Mouse (Mus musculus): ENCODE data around the gene Vps41. TPM values are rescaled to one million over a fixed set of nuclear protein-coding genes. Genes with fewer than 3 reads are reported as not detected.

Vps41 gene
- polyA plus RNA-seq, 1 experiment: 20.0 TPM

GRCm38 (mm10) chr13:18791724-18792123 is 74.6 kb downstream of the Vps41 start:
- H3ac ChIP-seq (ENCODE audit: control insufficient read depth, insufficient read length): no peak overlapping the region
- no peaks in the 10 kb centered on the region for H3K27me3 ChIP-seq (ENCODE audit: control insufficient read depth, insufficient read depth, insufficient read length)
- H3K79me2 ChIP-seq (ENCODE audit: control insufficient read depth, insufficient read depth): no peaks in the 10 kb centered on the region
- H3K4me2 ChIP-seq (ENCODE audit: low read depth): no peak overlapping the region
- no peak overlapping the region for H3K4me3 ChIP-seq
- TF ChIP-seq USF1 (IDR thresholded peaks at IDR 0.05; ENCODE audit: low read depth) (no peak), POLR2A (IDR thresholded peaks at IDR 0.05; ENCODE audit: insufficient read length, low read depth) (no peak), TCF3 (IDR thresholded peaks at IDR 0.05; ENCODE audit: insufficient read length, low read depth) (no peak), MYOG (IDR thresholded peaks at IDR 0.05; ENCODE audit: control insufficient read depth in 1 of 3, insufficient read depth in 1 of 3, insufficient read length in 2 of 3, low read depth in 2 of 3) (no peak), E2F4 (IDR thresholded peaks at IDR 0.05; ENCODE audit: insufficient read depth) (no peak), REST (IDR thresholded peaks at IDR 0.05; ENCODE audit: insufficient read depth, insufficient read length) (no peak), SRF (IDR thresholded peaks at IDR 0.05; ENCODE audit: control insufficient read depth, insufficient read length, low read depth) (no peak), MYOD1 (IDR thresholded peaks at IDR 0.05; ENCODE audit: control insufficient read depth in 1 of 3, insufficient read length in 2 of 3, low read depth in 2 of 3) (no peak), MAX (IDR thresholded peaks at IDR 0.05; ENCODE audit: low read depth) (no peak), POLR2AphosphoS2 (IDR thresholded peaks at IDR 0.05; ENCODE audit: insufficient read length, low read depth) (no peak), TCF12 (IDR thresholded peaks at IDR 0.05; ENCODE audit: insufficient read depth, poor library complexity, severe bottlenecking) (no peak), CEBPB (IDR thresholded peaks at IDR 0.05; ENCODE audit: insufficient read depth, poor library complexity, severe bottlenecking) (no peak)
- no peaks in the 10 kb centered on the region for H3K36me3 ChIP-seq (ENCODE audit: control insufficient read depth, insufficient read depth)

GRCm38 (mm10) chr13:18794454-18794853 is 77.4 kb downstream of the Vps41 start:
- H3K27me3 ChIP-seq (ENCODE audit: control insufficient read depth, insufficient read depth, insufficient read length): no peaks in the 10 kb centered on the region
- no peaks in the 10 kb centered on the region for H3K79me2 ChIP-seq (ENCODE audit: control insufficient read depth, insufficient read depth)
- no peak overlapping the region for H3ac ChIP-seq (ENCODE audit: control insufficient read depth, insufficient read length)
- H3K4me3 ChIP-seq: no peak overlapping the region
- TF ChIP-seq MAX (IDR thresholded peaks at IDR 0.05; ENCODE audit: low read depth) (no peak), POLR2A (IDR thresholded peaks at IDR 0.05; ENCODE audit: insufficient read length, low read depth) (no peak), SRF (IDR thresholded peaks at IDR 0.05; ENCODE audit: control insufficient read depth, insufficient read length, low read depth) (no peak), CEBPB (IDR thresholded peaks at IDR 0.05; ENCODE audit: insufficient read depth, poor library complexity, severe bottlenecking) (no peak), E2F4 (IDR thresholded peaks at IDR 0.05; ENCODE audit: insufficient read depth) (no peak), MYOD1 (IDR thresholded peaks at IDR 0.05; ENCODE audit: control insufficient read depth in 1 of 3, insufficient read length in 2 of 3, low read depth in 2 of 3) (no peak), POLR2AphosphoS2 (IDR thresholded peaks at IDR 0.05; ENCODE audit: insufficient read length, low read depth) (no peak), MYOG (IDR thresholded peaks at IDR 0.05; ENCODE audit: control insufficient read depth in 1 of 3, insufficient read depth in 1 of 3, insufficient read length in 2 of 3, low read depth in 2 of 3) (no peak), TCF12 (IDR thresholded peaks at IDR 0.05; ENCODE audit: insufficient read depth, poor library complexity, severe bottlenecking) (no peak), TCF3 (IDR thresholded peaks at IDR 0.05; ENCODE audit: insufficient read length, low read depth) (no peak), USF1 (IDR thresholded peaks at IDR 0.05; ENCODE audit: low read depth) (no peak), REST (IDR thresholded peaks at IDR 0.05; ENCODE audit: insufficient read depth, insufficient read length) (no peak)
- H3K4me2 ChIP-seq (ENCODE audit: low read depth): no peak overlapping the region
- H3K36me3 ChIP-seq (ENCODE audit: control insufficient read depth, insufficient read depth): no peaks in the 10 kb centered on the region

- Histone ChIP-seq H3K4me2 (ENCODE audit: low read depth) (no peak overlapping the region), H3K36me3 (ENCODE audit: control insufficient read depth, insufficient read depth) (no peaks in the 10 kb centered on the region), H3K27me3 (ENCODE audit: control insufficient read depth, insufficient read depth, insufficient read length) (no peaks in the 10 kb centered on the region), H3K79me2 (ENCODE audit: control insufficient read depth, insufficient read depth) (no peaks in the 10 kb centered on the region), H3K4me3 (no peak overlapping the region), H3ac (ENCODE audit: control insufficient read depth, insufficient read length) (no peak overlapping the region)
- TF ChIP-seq POLR2A (IDR thresholded peaks at IDR 0.05; ENCODE audit: insufficient read length, low read depth) (no peak), MAX (IDR thresholded peaks at IDR 0.05; ENCODE audit: low read depth) (no peak), CEBPB (IDR thresholded peaks at IDR 0.05; ENCODE audit: insufficient read depth, poor library complexity, severe bottlenecking) (no peak), POLR2AphosphoS2 (IDR thresholded peaks at IDR 0.05; ENCODE audit: insufficient read length, low read depth) (no peak), TCF12 (IDR thresholded peaks at IDR 0.05; ENCODE audit: insufficient read depth, poor library complexity, severe bottlenecking) (no peak), TCF3 (IDR thresholded peaks at IDR 0.05; ENCODE audit: insufficient read length, low read depth) (no peak), USF1 (IDR thresholded peaks at IDR 0.05; ENCODE audit: low read depth) (no peak)
These were observed 80.5 kb downstream of the Vps41 start for GRCm38 (mm10) chr13:18797555-18797954.

GRCm38 (mm10) chr13:18800434-18800833 is 83.3 kb downstream of the Vps41 start:
- Histone ChIP-seq H3K4me3 (no peak overlapping the region), H3K79me2 (ENCODE audit: control insufficient read depth, insufficient read depth) (no peaks in the 10 kb centered on the region), H3ac (ENCODE audit: control insufficient read depth, insufficient read length) (no peak overlapping the region), H3K27me3 (ENCODE audit: control insufficient read depth, insufficient read depth, insufficient read length) (no peaks in the 10 kb centered on the region), H3K36me3 (ENCODE audit: control insufficient read depth, insufficient read depth) (no peaks in the 10 kb centered on the region), H3K4me2 (ENCODE audit: low read depth) (no peak overlapping the region)
- TF ChIP-seq USF1 (IDR thresholded peaks at IDR 0.05; ENCODE audit: low read depth) (no peak), MYOD1 (IDR thresholded peaks at IDR 0.05; ENCODE audit: control insufficient read depth in 1 of 3, insufficient read length in 2 of 3, low read depth in 2 of 3) (no peak), TCF3 (IDR thresholded peaks at IDR 0.05; ENCODE audit: insufficient read length, low read depth) (no peak), MAX (IDR thresholded peaks at IDR 0.05; ENCODE audit: low read depth) (no peak), E2F4 (IDR thresholded peaks at IDR 0.05; ENCODE audit: insufficient read depth) (no peak), POLR2AphosphoS2 (IDR thresholded peaks at IDR 0.05; ENCODE audit: insufficient read length, low read depth) (no peak), MYOG (IDR thresholded peaks at IDR 0.05; ENCODE audit: control insufficient read depth in 1 of 3, insufficient read depth in 1 of 3, insufficient read length in 2 of 3, low read depth in 2 of 3) (no peak), CEBPB (IDR thresholded peaks at IDR 0.05; ENCODE audit: insufficient read depth, poor library complexity, severe bottlenecking) (no peak), REST (IDR thresholded peaks at IDR 0.05; ENCODE audit: insufficient read depth, insufficient read length) (no peak)

- no peak overlapping the region for H3K4me2 ChIP-seq (ENCODE audit: low read depth)
- H3K36me3 ChIP-seq (ENCODE audit: control insufficient read depth, insufficient read depth): peaks cover under 1% of the 10 kb centered on the region
- no peak for TF ChIP-seq E2F4 (IDR thresholded peaks at IDR 0.05; ENCODE audit: insufficient read depth)
- no peak for TF ChIP-seq MYOD1 (IDR thresholded peaks at IDR 0.05; ENCODE audit: control insufficient read depth in 1 of 3, insufficient read length in 2 of 3, low read depth in 2 of 3)
- TF ChIP-seq REST (IDR thresholded peaks at IDR 0.05; ENCODE audit: insufficient read depth, insufficient read length): no peak
- no peak overlapping the region for H3K4me3 ChIP-seq
- H3K27me3 ChIP-seq (ENCODE audit: control insufficient read depth, insufficient read depth, insufficient read length): no peaks in the 10 kb centered on the region
- H3ac ChIP-seq (ENCODE audit: control insufficient read depth, insufficient read length): no peak overlapping the region
- H3K79me2 ChIP-seq (ENCODE audit: control insufficient read depth, insufficient read depth): no peaks in the 10 kb centered on the region
These were observed 92.4 kb downstream of the Vps41 start for GRCm38 (mm10) chr13:18809465-18809864.

All from myocyte (in vitro differentiated cells).